Mouse (Mus musculus): ENCODE measurements at regions not wholly inside any gene's neighbourhood (a gene's known extent, or its start where the extent isn't known, plus 50 kb on each side); places are given as distances from the start of the nearest gene placed in this dataset.
"Not testable (repeated sequence)": the region's sequence is repeated elsewhere in the genome, so short reads cannot be mapped to it uniquely, and the experiment has no call there.

GRCm38 (mm10) chr11:8763448-8763847 lies 99.1 kb upstream of the Tns3 start:
- 65% methylated on average over 7 of the region's 7 CpGs for WGBS
- no peak for TF ChIP-seq CTCF (IDR thresholded peaks at IDR 0.05; ENCODE audit: low read depth)
- TF ChIP-seq EP300 (IDR thresholded peaks at IDR 0.05; ENCODE audit: low read depth) = no peak
- Histone ChIP-seq H3K27me3 (ENCODE audit: control insufficient read depth, insufficient read depth, low read length) (no peaks in the 10 kb centered on the region), H3K9ac (replicated peaks; ENCODE audit: low read depth, low read length) (no peak overlapping the region), H3K4me3 (ENCODE audit: low read depth, low read length) (no peak overlapping the region), H3K27ac (ENCODE audit: low read depth) (no peak overlapping the region), H3K36me3 (replicated peaks; ENCODE audit: control insufficient read depth, insufficient read depth, low read length) (no peaks in the 10 kb centered on the region), H3K4me1 (ENCODE audit: control insufficient read depth, insufficient read depth) (no peaks in the 10 kb centered on the region), H3K4me2 (ENCODE audit: low read depth, low read length) (no peak overlapping the region), H3K9me3 (replicated peaks; ENCODE audit: control insufficient read depth, low read length) (no peaks in the 10 kb centered on the region)
- DNase-seq (ENCODE audit: low spot score) = no peak
- ATAC-seq (ENCODE audit: insufficient read depth, low read depth) = no peak

GRCm38 (mm10) chr11:8762133-8762532 lies 97.8 kb upstream of the Tns3 start:
- H3K4me1 ChIP-seq (ENCODE audit: control insufficient read depth, insufficient read depth) = no peaks in the 10 kb centered on the region
- no peak for TF ChIP-seq EP300 (IDR thresholded peaks at IDR 0.05; ENCODE audit: low read depth)
- TF ChIP-seq CTCF (IDR thresholded peaks at IDR 0.05; ENCODE audit: low read depth) = no peak

DNA sequence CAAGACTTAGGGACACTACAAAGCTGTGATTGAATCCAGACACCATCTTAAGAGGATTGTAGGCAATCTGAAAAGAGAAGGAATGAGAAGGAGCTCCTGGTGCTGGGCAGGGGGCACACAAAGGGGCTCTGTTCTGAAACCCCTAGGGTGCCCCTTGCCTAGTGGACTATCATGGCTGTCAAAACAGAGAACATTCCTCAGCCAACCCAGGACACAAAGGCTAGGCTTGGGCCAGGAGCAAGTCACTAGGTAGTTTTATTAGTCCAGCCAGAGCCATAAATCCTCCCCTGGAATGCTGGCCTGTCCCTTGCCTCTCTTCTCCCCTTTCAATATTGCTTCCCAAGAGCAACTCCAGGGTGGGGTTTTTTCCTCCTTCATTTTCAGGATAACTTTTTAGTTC lies 97.3 kb upstream of the Tns3 start:
- no peaks in the 10 kb centered on the region for H3K9me3 ChIP-seq (replicated peaks; ENCODE audit: control insufficient read depth, low read length)
- H3K36me3 ChIP-seq (replicated peaks; ENCODE audit: control insufficient read depth, insufficient read depth, low read length) = no peaks in the 10 kb centered on the region
- no peak overlapping the region for H3K4me2 ChIP-seq (ENCODE audit: low read depth, low read length)
- no peak for ATAC-seq (ENCODE audit: insufficient read depth, low read depth)
- no peak overlapping the region for H3K9ac ChIP-seq (replicated peaks; ENCODE audit: low read depth, low read length)
- H3K4me1 ChIP-seq (ENCODE audit: control insufficient read depth, insufficient read depth) = no peaks in the 10 kb centered on the region
- no peaks in the 10 kb centered on the region for H3K27me3 ChIP-seq (ENCODE audit: control insufficient read depth, insufficient read depth, low read length)
- no peak for DNase-seq (ENCODE audit: low spot score)
- H3K27ac ChIP-seq (ENCODE audit: low read depth) = no peak overlapping the region
- H3K4me3 ChIP-seq (ENCODE audit: low read depth, low read length) = no peak overlapping the region
- no peak for TF ChIP-seq EP300 (IDR thresholded peaks at IDR 0.05; ENCODE audit: low read depth)
- TF ChIP-seq CTCF (IDR thresholded peaks at IDR 0.05; ENCODE audit: low read depth) = no peak

More at GRCm38 (mm10) chr11:8762133-8762532, 97.8 kb upstream of the Tns3 start:
- no peak overlapping the region for H3K4me3 ChIP-seq (ENCODE audit: low read depth, low read length)
- ATAC-seq (ENCODE audit: insufficient read depth, low read depth) (no peak), DNase-seq (ENCODE audit: low spot score) (no peak)
- H3K9ac ChIP-seq (replicated peaks; ENCODE audit: low read depth, low read length) = no peak overlapping the region
- no peak overlapping the region for H3K4me2 ChIP-seq (ENCODE audit: low read depth, low read length)
- no peaks in the 10 kb centered on the region for H3K9me3 ChIP-seq (replicated peaks; ENCODE audit: control insufficient read depth, low read length)
- H3K27me3 ChIP-seq (ENCODE audit: control insufficient read depth, insufficient read depth, low read length) = no peaks in the 10 kb centered on the region
- 73% methylated on average over 2 of the region's 2 CpGs for WGBS
- H3K27ac ChIP-seq (ENCODE audit: low read depth) = no peak overlapping the region
- no peaks in the 10 kb centered on the region for H3K36me3 ChIP-seq (replicated peaks; ENCODE audit: control insufficient read depth, insufficient read depth, low read length)

GRCm38 (mm10) chr11:8759858-8760257 lies 95.5 kb upstream of the Tns3 start:
- TF ChIP-seq CTCF (IDR thresholded peaks at IDR 0.05; ENCODE audit: low read depth) = no peak
- no peak for TF ChIP-seq EP300 (IDR thresholded peaks at IDR 0.05; ENCODE audit: low read depth)
- 65% methylated on average over 1 of the region's 1 CpGs for WGBS
- Histone ChIP-seq H3K36me3 (replicated peaks; ENCODE audit: control insufficient read depth, insufficient read depth, low read length) (no peaks in the 10 kb centered on the region), H3K4me3 (ENCODE audit: low read depth, low read length) (no peak overlapping the region), H3K9ac (replicated peaks; ENCODE audit: low read depth, low read length) (no peak overlapping the region), H3K4me2 (ENCODE audit: low read depth, low read length) (no peak overlapping the region), H3K4me1 (ENCODE audit: control insufficient read depth, insufficient read depth) (no peaks in the 10 kb centered on the region), H3K27me3 (ENCODE audit: control insufficient read depth, insufficient read depth, low read length) (no peaks in the 10 kb centered on the region), H3K9me3 (replicated peaks; ENCODE audit: control insufficient read depth, low read length) (no peaks in the 10 kb centered on the region), H3K27ac (ENCODE audit: low read depth) (no peak overlapping the region)
- DNase-seq (ENCODE audit: low spot score) (no peak), ATAC-seq (ENCODE audit: insufficient read depth, low read depth) (no peak)

DNA sequence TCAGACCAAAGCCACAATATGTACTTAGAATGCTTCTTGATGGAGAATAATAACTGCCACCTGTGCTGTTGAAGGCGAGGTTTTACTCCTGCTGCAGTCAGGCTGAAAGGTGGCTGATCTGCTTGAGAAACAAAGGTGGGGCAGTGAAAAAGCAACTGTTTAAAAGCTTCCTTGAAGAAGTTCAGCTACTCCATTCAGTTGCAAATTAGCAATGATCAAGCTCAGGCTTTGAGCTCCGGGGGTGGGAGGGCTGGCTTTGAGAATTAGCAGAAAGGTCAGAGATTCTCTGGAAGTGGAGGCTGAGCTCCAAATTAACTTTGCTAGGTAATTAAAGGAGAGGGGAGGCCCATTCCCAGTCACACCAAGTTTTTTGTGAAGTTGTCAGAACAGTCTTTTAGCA lies 90.2 kb upstream of the Tns3 start:
- not testable (repeated sequence) for H3K36me3 ChIP-seq (replicated peaks; ENCODE audit: control insufficient read depth, insufficient read depth, low read length); ATAC-seq (ENCODE audit: insufficient read depth, low read depth)
- 59% methylated on average over 2 of the region's 2 CpGs for WGBS

GRCm38 (mm10) chr11:8735784-8736183 lies 71.4 kb upstream of the Tns3 start:
- 77% methylated on average over 3 of the region's 3 CpGs for WGBS
- DNase-seq (ENCODE audit: low spot score); H3K27me3 ChIP-seq (ENCODE audit: control insufficient read depth, insufficient read depth, low read length); H3K9me3 ChIP-seq (replicated peaks; ENCODE audit: control insufficient read depth, low read length); H3K9ac ChIP-seq (replicated peaks; ENCODE audit: low read depth, low read length); H3K36me3 ChIP-seq (replicated peaks; ENCODE audit: control insufficient read depth, insufficient read depth, low read length); ATAC-seq (ENCODE audit: insufficient read depth, low read depth); H3K4me1 ChIP-seq (ENCODE audit: control insufficient read depth, insufficient read depth); H3K27ac ChIP-seq (ENCODE audit: low read depth); H3K4me2 ChIP-seq (ENCODE audit: low read depth, low read length); H3K4me3 ChIP-seq (ENCODE audit: low read depth, low read length): not testable (repeated sequence)

More for the DNA sequence above, 90.2 kb upstream of the Tns3 start:
- H3K9ac ChIP-seq (replicated peaks; ENCODE audit: low read depth, low read length); H3K9me3 ChIP-seq (replicated peaks; ENCODE audit: control insufficient read depth, low read length); H3K4me1 ChIP-seq (ENCODE audit: control insufficient read depth, insufficient read depth); H3K4me2 ChIP-seq (ENCODE audit: low read depth, low read length); H3K4me3 ChIP-seq (ENCODE audit: low read depth, low read length); H3K27ac ChIP-seq (ENCODE audit: low read depth); H3K27me3 ChIP-seq (ENCODE audit: control insufficient read depth, insufficient read depth, low read length); DNase-seq (ENCODE audit: low spot score): not testable (repeated sequence)
